Mouse (Mus musculus): ENCODE results near the gene Bend5. TPM values are rescaled to one million over a fixed set of nuclear protein-coding genes. Genes with fewer than 3 reads are reported as not detected.

Gene Bend5
- total RNA-seq, 2 experiments from 2014 or later: 5.6 to 9.3 TPM

DNA sequence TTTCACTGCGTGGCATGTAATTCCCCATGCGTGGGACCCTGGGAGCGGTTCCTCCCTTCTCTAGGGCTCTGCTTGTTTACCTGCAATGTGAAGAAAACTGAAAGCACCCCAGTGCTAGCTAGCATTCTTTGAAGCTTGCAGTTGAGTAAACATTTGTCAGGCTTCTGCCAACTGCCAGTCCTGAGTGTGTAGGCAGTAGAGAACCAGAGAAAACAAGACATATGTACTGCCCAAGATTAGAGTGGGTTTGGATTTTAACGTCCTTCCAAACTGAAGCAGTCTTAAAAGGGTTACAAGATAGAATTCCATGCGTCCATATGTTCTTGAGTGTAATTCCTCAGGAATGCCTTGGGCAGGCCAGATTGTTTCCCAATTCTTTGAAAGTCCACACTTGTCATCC is 17.6 kb downstream of the Bend5 start:
- DNase-seq (ENCODE audit: low spot score in 2 of 2): no peak

DNA sequence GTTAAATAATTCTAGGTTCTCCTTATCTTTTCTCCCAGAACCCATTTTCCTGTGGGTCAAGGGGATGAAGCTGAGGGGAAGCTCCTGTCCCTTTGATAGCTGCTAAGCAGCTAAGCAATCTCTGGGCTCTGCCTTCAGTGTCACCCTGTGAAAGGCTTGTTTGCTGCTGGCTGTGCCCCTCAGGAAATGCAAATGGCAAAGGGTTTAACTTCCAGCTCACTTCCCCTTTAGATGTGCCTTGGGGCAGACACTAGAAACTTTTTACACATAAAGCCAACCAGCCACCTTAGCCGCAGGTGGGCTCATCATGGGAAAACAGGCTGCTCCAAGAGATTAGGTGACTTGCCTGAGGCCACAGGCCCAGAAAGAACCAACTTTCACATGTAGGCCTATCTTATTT is 26.9 kb downstream of the Bend5 start:
- DNase-seq (ENCODE audit: low spot score in 2 of 2): no peak

DNA sequence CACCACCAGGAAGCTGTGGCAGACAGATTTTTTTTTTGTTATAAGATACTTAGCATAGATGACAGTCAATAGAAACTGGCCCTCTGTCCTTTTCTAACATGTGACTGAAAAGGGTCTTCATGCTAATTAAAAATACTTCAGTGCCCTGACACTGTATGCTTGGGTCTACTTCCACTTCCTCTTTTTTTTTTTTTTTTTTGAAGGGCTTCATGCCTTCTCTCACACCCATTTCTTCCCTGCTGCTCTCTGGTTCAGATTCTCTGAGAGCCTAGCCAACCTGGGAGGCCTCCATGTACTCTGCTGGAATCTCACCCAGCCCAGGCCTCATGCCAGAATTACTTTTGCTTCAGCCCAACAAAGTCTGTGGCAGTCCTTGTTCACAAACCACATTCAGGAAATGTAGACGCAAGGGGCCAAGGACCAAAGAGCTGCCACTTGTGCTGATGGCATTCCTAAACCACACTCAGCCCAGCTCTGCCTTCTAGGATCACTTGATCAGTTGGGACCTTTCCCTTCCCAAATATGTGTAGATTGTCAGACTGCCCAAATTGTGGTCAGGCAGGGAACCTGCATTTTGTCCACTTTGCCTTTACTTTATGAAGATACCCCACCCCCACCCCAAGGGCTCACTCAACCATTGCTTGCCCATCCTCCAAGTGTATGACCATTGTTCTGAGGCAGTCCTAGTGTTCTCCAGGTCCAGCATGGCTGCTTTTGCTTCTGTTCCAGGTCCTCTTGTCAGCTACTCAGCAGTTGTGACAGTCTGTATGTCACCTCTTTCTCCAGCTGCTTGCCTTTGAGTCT is 27.8 kb downstream of the Bend5 start:
- no peak for DNase-seq (ENCODE audit: low spot score in 2 of 2)

DNA sequence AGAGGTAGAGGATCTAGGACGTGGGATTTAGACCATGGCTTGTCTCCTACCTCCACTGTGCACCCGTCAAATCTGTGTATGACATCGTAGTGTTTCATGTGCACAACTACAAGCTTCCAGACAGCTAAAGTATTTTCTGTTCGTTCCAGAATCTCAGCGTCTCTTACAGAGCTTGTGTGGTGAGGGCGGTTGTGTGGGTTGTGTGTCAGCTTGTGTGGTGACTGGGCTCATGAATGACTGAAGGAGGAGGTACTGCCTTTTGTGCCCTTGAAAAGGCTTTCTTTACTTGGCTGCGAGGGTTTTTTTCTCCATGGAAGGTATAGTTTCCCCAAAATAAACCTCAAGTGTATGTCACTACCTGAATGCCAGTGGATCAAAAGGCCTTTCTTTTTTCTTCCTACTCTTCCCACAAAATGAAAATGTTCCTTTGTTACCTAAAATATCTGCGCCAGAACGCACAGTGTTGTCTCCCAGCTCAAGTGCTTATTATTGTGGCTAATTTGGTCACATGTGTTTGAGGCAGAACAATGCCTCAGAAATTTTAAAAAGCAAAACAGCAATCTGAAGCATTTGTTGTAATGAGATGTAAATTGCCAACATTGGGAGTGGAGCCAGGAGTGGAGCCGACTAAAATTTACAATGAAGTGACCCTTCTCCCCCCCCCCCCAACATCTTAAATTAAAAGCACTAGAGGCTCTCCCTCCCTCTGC is 29.3 kb downstream of the Bend5 start:
- DNase-seq (ENCODE audit: low spot score in 2 of 2): no peak

DNA sequence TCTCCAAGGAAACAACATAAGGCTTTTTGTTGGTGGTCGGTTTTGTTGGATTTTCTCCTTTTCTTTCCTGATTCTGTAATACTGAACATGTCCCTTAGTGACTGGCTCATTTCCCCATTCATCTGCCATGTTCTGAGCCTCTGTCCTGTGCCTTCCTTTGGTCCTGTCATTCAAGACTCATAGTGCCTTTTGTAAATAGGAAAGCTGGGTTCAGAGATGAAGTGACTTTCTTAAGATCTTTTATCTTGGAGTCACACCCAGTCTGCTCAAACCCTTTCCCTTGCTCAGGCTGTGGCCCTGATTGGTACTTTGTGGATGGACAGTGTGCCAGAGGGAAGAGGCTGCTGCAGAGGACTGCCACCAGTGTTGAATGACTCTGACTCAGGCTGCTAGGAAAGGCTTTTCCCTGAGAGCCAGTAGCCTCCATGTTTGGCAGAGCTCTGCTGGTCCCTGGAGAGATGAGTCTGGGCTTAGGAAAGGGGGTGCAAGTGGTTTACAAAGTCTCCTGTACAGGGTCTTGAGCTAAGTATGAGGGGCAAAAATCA is 29.9 kb downstream of the Bend5 start:
- no peak for DNase-seq (ENCODE audit: low spot score in 2 of 2)

DNA sequence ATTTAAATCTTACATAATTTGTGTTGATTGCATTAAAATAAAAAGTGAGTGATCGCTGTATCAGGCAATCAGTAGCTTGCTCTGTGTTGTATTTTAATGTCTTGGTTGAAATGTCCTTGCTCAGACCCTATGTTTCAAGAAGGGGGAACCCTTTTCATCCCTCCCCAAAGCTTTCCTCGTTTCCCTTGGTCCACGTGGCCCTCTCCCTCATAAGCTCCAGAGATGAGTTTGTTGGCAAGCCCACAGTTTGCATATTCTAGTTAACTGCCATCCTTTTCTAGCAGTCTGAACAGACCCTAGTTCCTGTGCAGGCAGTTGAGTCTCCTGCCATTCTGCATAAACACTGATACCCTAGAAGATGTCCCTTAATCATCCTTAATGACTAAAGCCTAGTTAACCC is 33.1 kb downstream of the Bend5 start:
- no peak for DNase-seq (ENCODE audit: low spot score in 2 of 2)

DNA sequence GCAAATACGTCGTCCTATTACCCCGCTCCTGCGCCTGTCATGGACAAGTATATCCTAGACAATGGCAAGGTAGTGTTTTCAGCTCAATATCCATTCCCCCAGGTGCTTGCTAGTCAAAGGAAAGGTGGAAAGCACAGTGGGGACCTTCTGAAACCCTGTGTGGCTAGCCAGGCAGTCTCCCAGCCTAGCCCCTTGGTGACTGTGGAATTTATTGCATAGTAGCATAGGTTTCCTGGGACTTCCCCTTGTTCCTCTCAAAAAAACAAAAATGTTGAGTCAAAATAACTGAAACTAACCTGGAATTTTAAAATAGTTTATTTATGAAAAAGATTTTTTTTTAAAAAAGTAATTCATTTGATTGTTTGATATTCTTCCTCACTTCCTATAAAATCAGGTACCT is 33.8 kb downstream of the Bend5 start:
- DNase-seq (ENCODE audit: low spot score in 2 of 2): no peak

DNA sequence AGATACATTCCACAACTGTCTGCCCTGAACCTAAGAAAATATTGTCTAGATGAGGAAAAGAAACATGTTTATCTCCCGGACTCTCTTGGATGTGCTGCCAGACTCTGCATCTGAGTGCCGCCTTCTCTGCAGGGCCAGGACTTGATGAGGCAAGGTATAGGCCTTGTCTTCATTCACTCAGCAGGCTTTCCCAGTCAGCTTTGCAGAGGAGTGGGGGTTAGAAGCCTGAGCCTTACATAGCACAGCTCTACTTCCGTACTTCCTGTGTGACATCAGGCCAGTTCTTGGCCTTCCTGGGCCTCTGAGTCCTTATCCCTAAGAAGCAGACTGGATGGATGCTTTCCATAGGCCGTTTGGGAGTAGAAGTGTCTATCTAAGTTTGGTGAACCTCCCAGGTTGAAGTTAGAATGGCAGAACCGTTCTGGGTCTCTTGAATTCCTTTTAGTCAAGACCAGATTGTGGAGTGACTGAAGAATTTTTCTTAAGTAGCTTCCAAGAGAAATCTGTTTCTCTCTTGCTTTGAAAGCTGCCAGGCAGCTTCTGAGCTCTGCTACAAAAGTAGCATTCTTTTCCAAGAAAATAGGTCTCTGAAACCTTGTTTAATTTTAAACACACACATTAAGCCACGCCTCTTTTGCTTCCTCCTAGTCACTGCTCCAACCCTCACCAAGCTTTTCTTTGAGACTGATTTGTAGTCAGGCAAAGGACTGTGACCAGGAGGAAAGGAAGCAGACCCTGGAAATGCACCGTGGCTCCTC is 34.8 kb downstream of the Bend5 start:
- DNase-seq (ENCODE audit: low spot score in 2 of 2): no peak

DNA sequence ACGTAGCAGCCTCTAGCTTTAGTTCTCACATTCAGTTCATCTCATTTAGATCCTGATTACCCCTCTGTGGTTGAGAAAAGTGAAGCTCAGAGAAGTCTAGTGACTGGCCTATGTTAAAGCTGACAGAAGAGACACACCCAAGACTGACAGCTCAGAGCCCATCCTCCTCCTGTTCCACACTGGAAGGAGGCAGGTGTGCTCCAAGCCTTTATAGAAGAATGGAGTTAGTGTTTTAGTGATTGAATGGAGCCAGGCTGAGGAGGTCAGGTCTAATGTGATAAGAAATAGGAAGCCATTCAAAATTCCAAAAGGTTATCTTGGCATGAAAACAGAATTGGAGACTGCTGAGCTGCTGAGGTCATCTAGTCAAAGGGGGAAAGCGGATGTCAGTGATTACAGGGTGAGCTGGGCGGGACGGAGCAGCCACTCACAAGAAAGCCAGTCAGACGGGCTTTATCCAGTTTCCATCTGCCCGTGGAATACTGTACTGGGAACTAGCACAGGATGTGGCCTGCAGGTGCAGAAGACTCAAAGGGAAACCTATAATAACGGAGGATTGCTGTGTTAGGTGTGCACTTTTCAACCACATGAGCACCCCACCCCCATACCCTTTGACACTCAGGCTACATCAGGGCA is 36.6 kb downstream of the Bend5 start:
- no peak for DNase-seq (ENCODE audit: low spot score in 2 of 2)

DNA sequence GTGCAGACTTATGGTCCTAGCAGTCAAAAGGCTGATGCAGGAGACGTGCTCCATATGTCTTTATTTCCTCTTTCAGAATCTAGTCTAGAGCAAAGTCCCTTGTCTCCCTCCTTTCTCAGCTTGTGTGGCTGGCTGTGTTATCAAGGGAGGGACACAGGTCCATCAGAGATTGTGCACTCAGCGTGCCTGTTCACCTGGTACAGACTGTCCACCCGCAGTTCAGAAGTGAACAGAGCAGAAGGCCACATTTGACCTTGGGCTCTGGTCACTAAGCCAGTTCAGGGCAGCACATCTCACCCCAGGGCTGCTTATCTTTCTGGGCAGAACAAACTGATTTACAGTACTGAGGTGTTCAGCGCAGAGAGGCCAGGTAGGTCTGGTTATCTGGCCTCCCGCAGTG is 37.4 kb downstream of the Bend5 start:
- DNase-seq (ENCODE audit: low spot score in 2 of 2): no peak

DNA sequence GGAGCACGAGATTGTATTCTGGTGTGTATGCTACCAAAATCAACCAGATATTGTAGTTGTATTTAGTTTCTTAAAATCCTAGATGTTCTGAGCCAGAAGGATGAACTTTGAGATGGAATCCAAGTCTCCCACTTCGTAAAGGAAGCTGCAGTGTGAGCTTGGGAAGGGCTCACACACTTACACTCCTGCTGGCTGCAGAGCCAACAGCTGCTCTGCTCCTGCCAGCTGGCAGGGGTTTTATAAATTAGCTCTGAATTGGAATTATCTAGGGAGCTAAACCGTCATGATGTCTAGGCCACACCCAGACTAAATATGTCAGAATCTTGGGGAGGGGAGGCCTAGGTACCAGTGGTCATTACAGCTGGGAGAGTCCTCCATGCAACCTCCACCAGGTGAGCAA is 38.5 kb downstream of the Bend5 start:
- no peak for DNase-seq (ENCODE audit: low spot score in 2 of 2)

DNA sequence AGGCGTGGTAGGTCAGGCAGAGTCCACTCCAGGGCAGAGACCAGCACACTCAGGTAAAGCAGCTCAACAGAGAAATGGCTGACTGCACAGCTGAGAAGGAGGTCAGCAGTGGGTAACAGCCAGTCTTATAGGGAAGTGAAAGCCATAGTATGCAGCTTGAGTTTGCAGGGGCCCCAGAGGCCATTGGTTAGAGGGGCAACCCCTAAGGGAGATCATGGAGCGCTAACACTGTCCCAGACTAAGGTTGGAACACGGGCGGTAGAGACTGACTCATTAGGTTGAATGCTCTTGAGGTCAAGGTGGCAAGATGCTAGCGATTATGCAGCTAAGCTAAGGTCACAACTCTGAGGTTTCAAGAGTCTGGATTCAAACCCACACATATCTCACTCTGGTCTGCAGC is 40.8 kb downstream of the Bend5 start:
- no peak for DNase-seq (ENCODE audit: low spot score in 2 of 2)

DNA sequence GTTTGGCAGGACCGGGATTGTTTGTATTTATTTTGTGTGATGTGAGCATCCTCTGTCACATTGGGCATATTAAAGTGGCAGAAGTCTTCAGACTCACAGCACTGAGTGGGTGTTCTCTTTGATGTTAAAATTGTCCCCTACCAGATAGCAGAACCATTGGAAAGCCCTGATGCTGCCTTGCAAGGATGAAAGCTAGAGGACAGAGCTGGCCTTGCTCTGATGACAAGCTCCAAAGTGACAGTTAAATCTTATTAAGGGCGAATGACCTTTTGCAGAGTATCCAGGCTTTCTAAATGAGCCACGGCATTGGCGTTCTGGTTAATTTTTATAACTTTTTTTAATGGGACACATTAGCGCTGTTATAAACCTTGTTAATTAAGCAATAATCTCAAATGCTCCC is 42.8 kb downstream of the Bend5 start:
- no peak for DNase-seq (ENCODE audit: low spot score in 2 of 2)

DNA sequence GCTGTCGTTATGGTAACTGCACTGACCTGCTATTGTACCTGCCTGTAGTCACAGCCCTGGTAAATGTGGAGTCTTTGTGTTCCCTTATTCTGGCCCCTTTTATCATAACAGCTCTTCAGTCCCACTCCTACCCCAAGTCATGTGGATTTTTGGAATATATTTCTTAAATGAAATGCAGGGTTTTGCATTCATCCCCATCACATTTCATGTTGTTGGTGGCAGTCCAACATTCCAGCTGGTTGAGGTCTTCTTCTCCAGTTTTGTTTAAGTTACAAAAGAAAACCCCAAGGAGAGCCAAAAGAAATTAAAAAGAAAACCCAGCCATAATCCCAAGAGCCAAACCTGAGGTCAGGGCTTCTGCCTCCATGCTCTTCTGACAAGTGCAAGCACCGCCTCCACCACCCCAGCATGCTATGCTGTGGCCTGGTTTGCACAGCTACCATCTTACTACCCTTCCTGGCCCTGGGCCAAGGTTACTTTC is 52.5 kb downstream of the Bend5 start:
- no peak for DNase-seq (ENCODE audit: low spot score in 2 of 2)

DNA sequence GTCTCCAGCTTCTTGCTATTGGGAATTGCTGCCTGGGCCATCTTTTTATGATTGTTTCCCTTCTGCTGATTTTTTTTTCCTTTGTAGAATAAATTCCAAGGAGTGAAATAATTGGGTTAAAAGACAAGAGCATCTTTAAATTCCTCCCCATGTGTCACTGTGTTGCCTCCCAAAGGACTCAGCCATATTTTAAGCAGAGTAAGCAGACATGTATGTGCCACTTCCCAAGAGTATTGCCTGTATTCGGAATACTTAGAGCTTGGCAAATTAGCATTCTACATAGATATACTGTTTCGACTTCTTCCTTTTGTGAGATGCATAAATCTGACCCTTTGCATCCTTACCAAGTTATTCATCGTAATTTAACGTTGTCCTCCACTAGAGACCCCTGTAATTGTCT is 53.0 kb downstream of the Bend5 start:
- DNase-seq (ENCODE audit: low spot score in 2 of 2): no peak

DNA sequence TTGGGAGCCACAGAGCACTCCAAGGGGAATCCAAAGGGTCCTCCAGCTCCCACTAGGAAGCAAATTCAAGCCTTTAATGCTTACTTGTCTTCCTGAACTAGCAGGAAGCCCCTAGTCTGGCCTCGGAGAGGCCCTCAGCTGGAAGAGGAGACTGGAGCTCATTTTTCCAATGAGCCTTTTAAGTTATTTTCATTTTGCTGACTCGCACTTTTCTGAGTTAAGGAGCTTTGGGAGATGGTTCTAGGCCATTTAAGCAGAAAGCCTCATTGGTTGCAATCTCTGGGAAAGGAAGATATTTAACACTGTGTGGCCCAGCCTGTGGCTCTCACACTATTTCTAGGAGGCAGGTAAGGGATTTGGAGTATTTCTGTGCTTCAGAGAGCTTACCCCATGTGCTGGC is 55.0 kb downstream of the Bend5 start:
- DNase-seq (ENCODE audit: low spot score in 2 of 2): no peak

DNA sequence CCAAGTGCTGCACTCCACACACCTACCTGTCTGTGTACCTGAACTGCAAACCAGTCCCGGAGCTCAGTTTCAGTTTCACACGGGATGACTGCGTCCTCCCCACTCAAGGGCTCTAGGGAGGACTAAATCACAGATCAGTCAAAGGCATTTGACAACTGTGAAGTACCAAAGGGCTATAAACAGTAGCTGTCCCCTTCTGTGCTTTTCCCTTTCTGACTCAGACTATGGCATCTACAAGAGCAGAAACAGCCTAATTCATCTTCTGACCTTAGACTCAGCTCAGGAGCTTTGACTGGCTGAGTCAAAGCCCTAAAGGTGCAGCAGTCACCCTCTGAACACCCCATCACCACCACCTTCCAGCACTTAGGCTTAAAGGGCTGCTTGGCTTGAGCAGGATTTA is 56.9 kb downstream of the Bend5 start:
- DNase-seq (ENCODE audit: low spot score in 2 of 2): no peak

DNA sequence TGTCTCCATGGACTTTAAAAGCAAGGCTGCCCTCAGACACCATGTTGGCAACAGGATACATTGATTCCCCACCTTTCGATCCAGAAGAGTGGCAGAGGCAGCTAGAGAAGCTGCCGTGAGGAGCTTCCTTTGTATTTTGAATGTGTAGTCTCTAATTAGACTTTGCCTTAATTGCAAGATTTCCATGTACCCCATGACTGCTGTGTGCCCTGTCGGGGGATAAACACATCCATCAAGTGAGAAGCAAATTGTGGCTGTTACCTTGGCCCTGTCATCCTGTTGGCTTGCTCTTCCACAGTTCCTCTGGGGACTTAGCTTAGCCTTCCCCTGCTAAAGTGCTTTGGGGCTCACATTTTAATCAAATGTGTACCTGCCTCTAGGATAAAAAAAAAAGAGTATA is 57.7 kb downstream of the Bend5 start:
- no peak for DNase-seq (ENCODE audit: low spot score in 2 of 2)

DNA sequence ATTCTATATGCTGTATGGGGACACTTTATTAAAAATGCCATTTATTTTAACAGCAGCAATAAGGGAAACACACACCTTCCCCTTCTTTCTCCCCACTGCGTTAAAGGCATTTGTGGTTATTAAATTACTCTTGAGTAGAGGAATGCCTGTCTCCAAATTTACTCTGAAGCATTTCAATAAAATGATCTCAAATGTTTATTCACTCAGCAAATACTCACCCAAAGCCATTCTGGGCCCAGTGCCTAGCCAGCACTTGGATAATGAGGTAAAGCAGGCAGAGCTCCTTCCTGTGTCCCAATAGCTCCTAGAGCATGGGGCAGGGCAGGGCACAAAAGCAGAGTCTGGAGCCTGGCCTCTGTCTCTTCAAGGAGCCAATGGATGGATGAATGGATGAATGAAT is 58.2 kb downstream of the Bend5 start:
- DNase-seq (ENCODE audit: low spot score in 2 of 2): no peak

DNA sequence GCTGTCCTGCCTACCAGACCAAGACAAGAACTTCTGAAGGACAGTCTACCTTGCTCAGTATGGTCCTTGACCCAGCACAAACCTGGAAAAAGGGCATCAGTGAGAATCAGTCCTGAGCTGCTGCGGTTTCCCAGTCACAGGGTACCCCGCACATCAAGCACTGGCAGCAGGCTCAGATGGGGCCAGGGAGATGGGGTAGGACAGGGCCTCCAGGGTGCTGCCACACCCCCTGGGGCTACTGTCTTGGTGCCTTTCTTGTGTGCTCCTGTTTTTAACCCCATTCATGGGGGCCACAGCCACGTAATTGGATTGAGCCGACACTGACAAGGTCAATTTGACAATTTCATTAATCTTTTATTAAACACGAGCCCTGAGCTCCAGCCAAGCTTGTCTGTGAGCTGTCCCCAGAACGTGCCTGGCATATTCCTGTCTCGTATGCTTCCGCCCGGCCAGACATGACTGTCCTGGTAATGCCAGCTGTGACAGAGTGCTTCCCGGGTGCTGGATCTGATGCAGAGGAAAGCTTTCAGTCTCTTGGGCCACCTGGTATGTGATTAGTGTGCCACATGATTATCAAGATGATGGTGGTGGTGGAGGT is 60.7 kb downstream of the Bend5 start:
- no peak for DNase-seq (ENCODE audit: low spot score in 2 of 2)

DNA sequence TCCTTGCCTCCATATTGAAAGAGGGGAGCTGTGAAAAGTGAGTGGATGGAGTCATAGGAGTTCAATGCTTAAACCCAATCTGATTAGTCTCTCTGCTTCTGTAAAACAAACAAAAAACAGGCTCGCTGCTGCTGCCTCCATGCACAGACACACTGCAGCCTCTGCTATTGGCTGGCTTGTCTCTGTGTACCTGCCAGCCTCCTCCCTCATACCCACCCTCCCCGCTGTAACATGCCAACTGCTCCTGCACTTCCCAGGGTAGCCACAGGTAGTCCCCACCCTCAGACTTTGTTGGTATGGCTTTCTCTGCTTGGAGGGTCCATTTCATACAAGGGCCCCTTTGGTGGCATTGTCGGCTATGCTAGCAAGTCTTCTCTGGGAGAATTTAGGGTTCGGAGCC is 62.7 kb downstream of the Bend5 start:
- no peak for DNase-seq (ENCODE audit: low spot score in 2 of 2)
